Mouse (Mus musculus): ENCODE measurements around the gene Tnfsfm13. TPM values are rescaled to one million over a fixed set of nuclear protein-coding genes. Genes with fewer than 3 reads are reported as not detected.
"Not testable (repeated sequence)": the region's sequence is repeated elsewhere in the genome, so short reads cannot be mapped to it uniquely, and the experiment has no call there.

Gene Tnfsfm13
- polyA plus RNA-seq, 1 experiment from 2014 or later = 0.60 TPM

- Histone ChIP-seq H3K9me3 (ENCODE audit: control insufficient read depth, low read length) (no peaks in the 10 kb centered on the region), H3K4me2 (ENCODE audit: low read depth, low read length, severe bottlenecking) (no peak overlapping the region), H3K27me3 (ENCODE audit: control insufficient read depth, insufficient read depth, low read length) (no peaks in the 10 kb centered on the region), H3K27ac (ENCODE audit: low read depth, low read length) (no peak overlapping the region), H3K4me3 (ENCODE audit: low read depth, low read length) (no peak overlapping the region), H3K4me1 (replicated peaks; ENCODE audit: control insufficient read depth, insufficient read depth, low read length) (no peaks in the 10 kb centered on the region), H3K9ac (ENCODE audit: low read length) (no peak overlapping the region), H3K36me3 (ENCODE audit: control insufficient read depth, insufficient read depth, low read length) (no peaks in the 10 kb centered on the region)
- 78% methylated on average over 3 of the region's 3 CpGs for WGBS
- no peak for DNase-seq (ENCODE audit: low spot score)
- no peak for ATAC-seq (replicated peaks; ENCODE audit: low FRiP score)
These were observed 12.8 kb upstream of the Tnfsfm13 start for GRCm38 (mm10) chr11:69708614-69709265.

GRCm38 (mm10) chr11:69707873-69708381 is 12.0 kb upstream of the Tnfsfm13 start:
- H3K9ac ChIP-seq (ENCODE audit: low read length) = no peak overlapping the region
- no peak overlapping the region for H3K4me3 ChIP-seq (ENCODE audit: low read depth, low read length)
- H3K36me3 ChIP-seq (ENCODE audit: control insufficient read depth, insufficient read depth, low read length) = no peaks in the 10 kb centered on the region
- DNase-seq (ENCODE audit: low spot score) (no peak), ATAC-seq (replicated peaks; ENCODE audit: low FRiP score) (no peak)
- no peaks in the 10 kb centered on the region for H3K4me1 ChIP-seq (replicated peaks; ENCODE audit: control insufficient read depth, insufficient read depth, low read length)
- H3K9me3 ChIP-seq (ENCODE audit: control insufficient read depth, low read length) = no peaks in the 10 kb centered on the region
- H3K27ac ChIP-seq (ENCODE audit: low read depth, low read length) = no peak overlapping the region
- H3K27me3 ChIP-seq (ENCODE audit: control insufficient read depth, insufficient read depth, low read length) = no peaks in the 10 kb centered on the region
- WGBS = 83% methylated on average over 4 of the region's 4 CpGs
- H3K4me2 ChIP-seq (ENCODE audit: low read depth, low read length, severe bottlenecking) = no peak overlapping the region

- H3K9me3 ChIP-seq (ENCODE audit: control insufficient read depth, low read length) = no peaks in the 10 kb centered on the region
- H3K4me3 ChIP-seq (ENCODE audit: low read depth, low read length) = no peak overlapping the region
- ATAC-seq (replicated peaks; ENCODE audit: low FRiP score) (no peak), DNase-seq (ENCODE audit: low spot score) (no peak)
- no peak overlapping the region for H3K4me2 ChIP-seq (ENCODE audit: low read depth, low read length, severe bottlenecking)
- H3K9ac ChIP-seq (ENCODE audit: low read length) = no peak overlapping the region
- H3K4me1 ChIP-seq (replicated peaks; ENCODE audit: control insufficient read depth, insufficient read depth, low read length) = no peaks in the 10 kb centered on the region
- H3K27ac ChIP-seq (ENCODE audit: low read depth, low read length) = no peak overlapping the region
- no peaks in the 10 kb centered on the region for H3K27me3 ChIP-seq (ENCODE audit: control insufficient read depth, insufficient read depth, low read length)
- WGBS = 88% methylated on average over 4 of the region's 4 CpGs
- no peaks in the 10 kb centered on the region for H3K36me3 ChIP-seq (ENCODE audit: control insufficient read depth, insufficient read depth, low read length)
These were observed 11.6 kb upstream of the Tnfsfm13 start for GRCm38 (mm10) chr11:69707480-69707847.

GRCm38 (mm10) chr11:69706775-69707479 is 11.0 kb upstream of the Tnfsfm13 start:
- no peaks in the 10 kb centered on the region for H3K4me1 ChIP-seq (replicated peaks; ENCODE audit: control insufficient read depth, insufficient read depth, low read length)
- H3K4me3 ChIP-seq (ENCODE audit: low read depth, low read length) = no peak overlapping the region
- H3K9me3 ChIP-seq (ENCODE audit: control insufficient read depth, low read length) = no peaks in the 10 kb centered on the region
- H3K27me3 ChIP-seq (ENCODE audit: control insufficient read depth, insufficient read depth, low read length) = no peaks in the 10 kb centered on the region
- H3K4me2 ChIP-seq (ENCODE audit: low read depth, low read length, severe bottlenecking) = no peak overlapping the region
- DNase-seq (ENCODE audit: low spot score) (no peak), ATAC-seq (replicated peaks; ENCODE audit: low FRiP score) (no peak)
- no peaks in the 10 kb centered on the region for H3K36me3 ChIP-seq (ENCODE audit: control insufficient read depth, insufficient read depth, low read length)
- H3K9ac ChIP-seq (ENCODE audit: low read length) = no peak overlapping the region
- WGBS = 48% methylated on average over 6 of the region's 6 CpGs
- H3K27ac ChIP-seq (ENCODE audit: low read depth, low read length) = no peak overlapping the region

- Histone ChIP-seq H3K9me3 (ENCODE audit: control insufficient read depth, low read length) (no peaks in the 10 kb centered on the region), H3K4me3 (ENCODE audit: low read depth, low read length) (no peak overlapping the region), H3K27me3 (ENCODE audit: control insufficient read depth, insufficient read depth, low read length) (no peaks in the 10 kb centered on the region), H3K27ac (ENCODE audit: low read depth, low read length) (no peak overlapping the region), H3K36me3 (ENCODE audit: control insufficient read depth, insufficient read depth, low read length) (no peaks in the 10 kb centered on the region), H3K9ac (ENCODE audit: low read length) (no peak overlapping the region), H3K4me1 (replicated peaks; ENCODE audit: control insufficient read depth, insufficient read depth, low read length) (no peaks in the 10 kb centered on the region), H3K4me2 (ENCODE audit: low read depth, low read length, severe bottlenecking) (no peak overlapping the region)
- 50% methylated on average over 2 of the region's 2 CpGs for WGBS
- ATAC-seq (replicated peaks; ENCODE audit: low FRiP score) (no peak), DNase-seq (ENCODE audit: low spot score) (no peak)
These were observed 8.7 kb upstream of the Tnfsfm13 start for GRCm38 (mm10) chr11:69704613-69705010.

GRCm38 (mm10) chr11:69703814-69704612 is 8.1 kb upstream of the Tnfsfm13 start:
- WGBS = 75% methylated on average over 8 of the region's 8 CpGs
- H3K9ac ChIP-seq (ENCODE audit: low read length) = no peak overlapping the region
- ATAC-seq (replicated peaks; ENCODE audit: low FRiP score) (no peak), DNase-seq (ENCODE audit: low spot score) (no peak)
- no peak overlapping the region for H3K4me3 ChIP-seq (ENCODE audit: low read depth, low read length)
- H3K27me3 ChIP-seq (ENCODE audit: control insufficient read depth, insufficient read depth, low read length) = no peaks in the 10 kb centered on the region
- H3K9me3 ChIP-seq (ENCODE audit: control insufficient read depth, low read length) = no peaks in the 10 kb centered on the region
- H3K4me2 ChIP-seq (ENCODE audit: low read depth, low read length, severe bottlenecking) = no peak overlapping the region
- no peaks in the 10 kb centered on the region for H3K4me1 ChIP-seq (replicated peaks; ENCODE audit: control insufficient read depth, insufficient read depth, low read length)
- H3K27ac ChIP-seq (ENCODE audit: low read depth, low read length) = no peak overlapping the region
- H3K36me3 ChIP-seq (ENCODE audit: control insufficient read depth, insufficient read depth, low read length) = no peaks in the 10 kb centered on the region

GRCm38 (mm10) chr11:69703381-69703780 is 7.5 kb upstream of the Tnfsfm13 start:
- not testable (repeated sequence) for H3K9me3 ChIP-seq (ENCODE audit: control insufficient read depth, low read length)
- 79% methylated on average over 2 of the region's 3 CpGs for WGBS

GRCm38 (mm10) chr11:69702886-69703285 is 7.0 kb upstream of the Tnfsfm13 start:
- H3K4me2 ChIP-seq (ENCODE audit: low read depth, low read length, severe bottlenecking); H3K4me1 ChIP-seq (replicated peaks; ENCODE audit: control insufficient read depth, insufficient read depth, low read length); H3K9ac ChIP-seq (ENCODE audit: low read length); H3K27ac ChIP-seq (ENCODE audit: low read depth, low read length); DNase-seq (ENCODE audit: low spot score); H3K27me3 ChIP-seq (ENCODE audit: control insufficient read depth, insufficient read depth, low read length); H3K36me3 ChIP-seq (ENCODE audit: control insufficient read depth, insufficient read depth, low read length); H3K9me3 ChIP-seq (ENCODE audit: control insufficient read depth, low read length); ATAC-seq (replicated peaks; ENCODE audit: low FRiP score); H3K4me3 ChIP-seq (ENCODE audit: low read depth, low read length): not testable (repeated sequence)
- 94% methylated on average over 10 of the region's 10 CpGs for WGBS

More at GRCm38 (mm10) chr11:69703381-69703780, 7.5 kb upstream of the Tnfsfm13 start:
- ATAC-seq (replicated peaks; ENCODE audit: low FRiP score); H3K4me2 ChIP-seq (ENCODE audit: low read depth, low read length, severe bottlenecking); H3K9ac ChIP-seq (ENCODE audit: low read length); DNase-seq (ENCODE audit: low spot score); H3K27ac ChIP-seq (ENCODE audit: low read depth, low read length); H3K36me3 ChIP-seq (ENCODE audit: control insufficient read depth, insufficient read depth, low read length); H3K4me1 ChIP-seq (replicated peaks; ENCODE audit: control insufficient read depth, insufficient read depth, low read length); H3K27me3 ChIP-seq (ENCODE audit: control insufficient read depth, insufficient read depth, low read length); H3K4me3 ChIP-seq (ENCODE audit: low read depth, low read length): not testable (repeated sequence)

All from forebrain, embryonic 11.5 days (tissue).